9 mouse cellular contexts compared by ENCODE assay signal in the genomic region with DNA sequence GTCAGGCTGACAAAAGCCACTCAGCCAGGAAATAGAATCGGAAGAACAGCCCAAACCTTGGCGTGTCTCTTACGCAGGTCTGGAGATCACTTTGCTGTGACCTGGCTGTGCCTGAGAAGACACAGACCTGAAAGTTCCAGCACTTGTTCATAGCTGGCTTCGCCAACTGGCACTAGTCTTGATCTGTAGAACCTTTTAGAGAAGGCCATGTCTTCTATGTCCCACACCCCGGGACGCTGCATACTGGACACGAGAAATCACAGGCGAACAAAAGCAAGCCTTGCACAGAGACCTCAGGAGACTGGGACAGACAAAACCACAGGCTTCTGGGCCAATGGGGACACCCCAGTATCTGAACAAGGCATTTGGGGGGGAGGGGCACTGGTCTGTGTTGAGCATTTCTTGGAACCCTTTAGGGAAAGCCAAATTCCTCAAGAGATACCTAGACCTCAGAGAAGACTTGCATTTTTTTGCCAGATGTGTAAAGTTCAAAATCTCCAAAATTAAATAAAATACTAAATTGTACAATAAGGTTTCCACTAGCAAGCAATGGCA. TPM values are rescaled to one million over a fixed set of nuclear protein-coding genes. Genes with fewer than 3 reads are reported as not detected.
DNase-seq lines count a peak whose midpoint lies in the region; ATAC-seq and TF ChIP-seq lines count a peak whose summit lies in the region.
"Had no signal": no experiment of that assay in that cellular context is flagged by ENCODE, and none has a peak within 500 bp of the region (broad histone marks: within the 10 kb centered on the region; RNA-seq: fewer than 3 reads in every experiment).

No protein-coding gene starts in this region.

- peaks cover 48% of the 10 kb centered on the region for H3K4me1 ChIP-seq in forebrain, embryonic 16.5 days (replicated peaks; ENCODE audit: control insufficient read depth, insufficient read depth, low read length)
- peaks cover 28% of the 10 kb centered on the region for H3K4me1 ChIP-seq in midbrain, embryonic 11.5 days (ENCODE audit: control insufficient read depth, insufficient read depth, low read length)

- TF ChIP-seq POLR2A in brain, embryonic 14.5 days (IDR thresholded peaks at IDR 0.05; ENCODE audit: borderline replicate concordance, extremely low read depth, insufficient read depth, insufficient read length, poor library complexity, severe bottlenecking) = no peak

- H3K27ac ChIP-seq in forebrain, embryonic 16.5 days (ENCODE audit: low read length) = peak overlapping the region; percentile 99
- H3K27ac ChIP-seq in midbrain, embryonic 11.5 days (ENCODE audit: low read depth, low read length) = peak overlapping the region; percentile 60
- H3K27ac ChIP-seq: limb, embryonic 15.5 days had no signal

- no peaks in the 10 kb centered on the region for H3K27me3 ChIP-seq in forebrain, embryonic 16.5 days (replicated peaks; ENCODE audit: control insufficient read depth, insufficient read depth, low read length)
- H3K27me3 ChIP-seq in midbrain, embryonic 11.5 days (ENCODE audit: control insufficient read depth, insufficient read depth, low read length) = no peaks in the 10 kb centered on the region; the same call in 1 of the 2 replicates

- peak overlapping the region; percentile 87 for H3K9ac ChIP-seq in forebrain, embryonic 16.5 days (replicated peaks; ENCODE audit: low read depth, low read length)
- H3K9ac ChIP-seq in midbrain, embryonic 11.5 days (ENCODE audit: low read length) = peak overlapping the region; percentile 58
- H3K9ac ChIP-seq: limb, embryonic 15.5 days had no signal

- TF ChIP-seq CTCF in brain, embryonic 14.5 days (IDR thresholded peaks at IDR 0.05; ENCODE audit: borderline replicate concordance, extremely low read depth, insufficient read depth, insufficient read length) = no peak

- 57% methylated on average over 8 of the region's 8 CpGs for WGBS in forebrain, embryonic 16.5 days
- WGBS in midbrain, embryonic 11.5 days = 52% methylated on average over 8 of the region's 8 CpGs

- no peak for ATAC-seq in forebrain, embryonic 16.5 days
- no peak for ATAC-seq in midbrain, embryonic 11.5 days (ENCODE audit: low FRiP score)

- peak overlapping the region; percentile 55 for H3K4me2 ChIP-seq in forebrain, embryonic 16.5 days (ENCODE audit: low read length)
- H3K4me2 ChIP-seq in midbrain, embryonic 11.5 days = peak overlapping the region; percentile 79

- H3K9me3 ChIP-seq in forebrain, embryonic 16.5 days (ENCODE audit: control insufficient read depth, low read length) = peaks cover 4% of the 10 kb centered on the region; the same call in 1 of the 2 replicates
- peaks cover 4% of the 10 kb centered on the region; the same call in 1 of the 2 replicates for H3K9me3 ChIP-seq in midbrain, embryonic 11.5 days (ENCODE audit: control insufficient read depth, low read length)

- H3K4me3 ChIP-seq in forebrain, embryonic 16.5 days (replicated peaks; ENCODE audit: low read length) = peak overlapping the region; percentile 64
- peak overlapping the region; percentile 52 for H3K4me3 ChIP-seq in midbrain, embryonic 11.5 days (ENCODE audit: low read depth, low read length)

- no peaks in the 10 kb centered on the region for H3K36me3 ChIP-seq in forebrain, embryonic 16.5 days (ENCODE audit: control insufficient read depth, insufficient read depth)
- H3K36me3 ChIP-seq in midbrain, embryonic 11.5 days (ENCODE audit: control insufficient read depth, insufficient read depth, low read length) = no peaks in the 10 kb centered on the region
- H3K36me3 ChIP-seq: limb, embryonic 15.5 days had no signal

- peak; percentile 23 for DNase-seq in embryo, embryonic 11 days
- DNase-seq in embryo, embryonic 9.5 days (ENCODE audit: extremely low spot score) = no peak
- DNase-seq in brain, embryonic 14.5 days (ENCODE audit: low read depth) = peak; percentile 54
- peak; percentile 92 for DNase-seq in midbrain, embryonic 11.5 days (ENCODE audit: low spot score, missing footprints)
- no peak for DNase-seq in urinary bladder, postnatal 10 days (ENCODE audit: low spot score)
- no peak for DNase-seq in cerebellum, adult 9-11 months
- DNase-seq in retina, embryonic 14.5 days (ENCODE audit: low spot score) = no peak

RNA-seq across cellular contexts. Expression of a gene that starts 3.2 kb away (rescaled TPM):
- 102 and 118 TPM in 2 replicates for polyA plus RNA-seq in brain, embryonic 14.5 days (2012; rRNA removed)
- polyA plus RNA-seq in forebrain, embryonic 16.5 days (2015; fragmentation: Nextera tagmentation; extraction: Ambion mirVana) = 195 and 201 TPM in 2 replicates
- polyA plus RNA-seq in midbrain, embryonic 11.5 days (2014; fragmentation: Nextera tagmentation; extraction: Ambion mirVana) = 128 and 137 TPM in 2 replicates

Comparison
In these comparisons a context has a peak if more than half of its experiments do, and no peak if none do; other contexts are left out.
1. DNase-seq: peak in embryo, embryonic 11 days (single experiment), brain, embryonic 14.5 days (single experiment) and midbrain, embryonic 11.5 days (single experiment); none in embryo, embryonic 9.5 days (single experiment), urinary bladder, postnatal 10 days (single experiment), cerebellum, adult 9-11 months (single experiment) and retina, embryonic 14.5 days (single experiment).